Mouse (Mus musculus): ENCODE results near the gene Cyp2w1. TPM values are rescaled to one million over a fixed set of nuclear protein-coding genes. Genes with fewer than 3 reads are reported as not detected.

The Cyp2w1 gene
- polyA plus RNA-seq, 1 experiment from 2014 or later = not detected

DNA sequence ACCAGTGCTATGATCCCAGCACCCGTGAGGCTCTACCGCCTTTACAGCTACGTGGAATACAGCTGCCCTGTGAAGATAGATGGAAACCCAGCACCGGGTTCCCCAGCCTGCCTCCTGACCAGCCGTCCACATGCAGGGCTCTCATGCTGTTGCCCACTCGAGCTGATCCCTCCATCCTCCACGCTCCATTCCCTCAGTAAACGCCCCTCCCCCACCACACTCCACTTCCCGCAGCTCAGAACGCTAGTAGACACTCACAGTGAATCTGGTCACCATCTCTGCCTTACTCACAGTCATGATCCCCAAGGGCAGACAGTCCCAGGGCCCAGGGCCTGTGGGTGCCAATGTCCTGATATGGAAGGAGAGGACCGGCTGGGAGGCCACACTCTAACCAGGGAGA, 13.5 kb upstream of the Cyp2w1 start:
- no peak overlapping the region for H3K4me2 ChIP-seq
- no peak overlapping the region for H3K9ac ChIP-seq (ENCODE audit: low read length)
- H3K4me1 ChIP-seq (ENCODE audit: control insufficient read depth, insufficient read depth, low read length) = peaks cover 1% of the 10 kb centered on the region; the same call in 1 of the 2 replicates
- WGBS = 80% methylated on average over 11 of the region's 11 CpGs
- ATAC-seq (ENCODE audit: low FRiP score) (no peak), DNase-seq (ENCODE audit: low spot score, missing footprints) (no peak)
- no peaks in the 10 kb centered on the region for H3K9me3 ChIP-seq (ENCODE audit: control insufficient read depth, low read length)
- H3K4me3 ChIP-seq (ENCODE audit: low read depth, low read length) = no peak overlapping the region
- no peaks in the 10 kb centered on the region for H3K27me3 ChIP-seq (ENCODE audit: control insufficient read depth, insufficient read depth, low read length)
- H3K27ac ChIP-seq (ENCODE audit: low read depth, low read length) = no peak overlapping the region
- peaks cover 15% of the 10 kb centered on the region for H3K36me3 ChIP-seq (ENCODE audit: control insufficient read depth, insufficient read depth, low read length)

DNA sequence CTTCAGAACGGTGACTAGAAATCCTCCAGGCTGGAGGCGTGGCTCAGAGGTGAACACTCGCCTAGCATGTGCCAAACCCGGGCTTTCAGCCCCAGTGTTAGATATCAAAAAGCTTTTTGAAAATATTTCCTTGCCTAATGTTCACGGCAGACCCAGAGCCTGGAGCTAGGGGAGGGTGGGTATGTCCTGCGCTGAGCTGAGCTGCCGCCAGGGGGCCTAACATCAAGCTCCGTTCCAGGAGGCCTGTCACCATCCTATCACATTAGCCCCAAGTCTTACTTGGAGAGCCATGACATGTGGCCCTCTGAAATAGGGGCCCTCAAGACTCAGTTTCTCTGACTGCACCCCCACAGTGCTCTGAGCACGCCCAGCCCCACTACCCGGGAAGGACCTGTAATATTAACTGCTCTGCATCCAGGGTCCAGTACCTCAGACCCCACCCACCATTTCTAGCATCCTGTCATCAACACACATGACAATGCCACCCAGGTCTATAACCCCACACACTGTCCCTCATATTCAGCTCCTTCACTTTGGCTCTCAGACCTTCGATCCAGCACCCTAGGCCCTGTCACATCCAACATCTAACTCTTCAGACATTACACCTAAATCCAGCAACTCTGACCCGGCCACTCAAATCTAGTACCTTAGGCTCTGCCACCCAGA, 8.3 kb upstream of the Cyp2w1 start:
- H3K4me1 ChIP-seq (ENCODE audit: control insufficient read depth, insufficient read depth, low read length) = peaks cover 2% of the 10 kb centered on the region
- DNase-seq (ENCODE audit: low spot score, missing footprints) (peak; percentile 99), ATAC-seq (ENCODE audit: low FRiP score) (peak; percentile 76)
- H3K9ac ChIP-seq (ENCODE audit: low read length) = peak overlapping the region; percentile 83
- peak overlapping the region; percentile 88 for H3K4me2 ChIP-seq
- H3K27ac ChIP-seq (ENCODE audit: low read depth, low read length) = no peak overlapping the region
- H3K27me3 ChIP-seq (ENCODE audit: control insufficient read depth, insufficient read depth, low read length) = no peaks in the 10 kb centered on the region
- 6% methylated on average over 12 of the region's 12 CpGs for WGBS
- H3K36me3 ChIP-seq (ENCODE audit: control insufficient read depth, insufficient read depth, low read length) = peaks cover 4% of the 10 kb centered on the region
- no peaks in the 10 kb centered on the region for H3K9me3 ChIP-seq (ENCODE audit: control insufficient read depth, low read length)
- peak overlapping the region; percentile 61 for H3K4me3 ChIP-seq (ENCODE audit: low read depth, low read length)

DNA sequence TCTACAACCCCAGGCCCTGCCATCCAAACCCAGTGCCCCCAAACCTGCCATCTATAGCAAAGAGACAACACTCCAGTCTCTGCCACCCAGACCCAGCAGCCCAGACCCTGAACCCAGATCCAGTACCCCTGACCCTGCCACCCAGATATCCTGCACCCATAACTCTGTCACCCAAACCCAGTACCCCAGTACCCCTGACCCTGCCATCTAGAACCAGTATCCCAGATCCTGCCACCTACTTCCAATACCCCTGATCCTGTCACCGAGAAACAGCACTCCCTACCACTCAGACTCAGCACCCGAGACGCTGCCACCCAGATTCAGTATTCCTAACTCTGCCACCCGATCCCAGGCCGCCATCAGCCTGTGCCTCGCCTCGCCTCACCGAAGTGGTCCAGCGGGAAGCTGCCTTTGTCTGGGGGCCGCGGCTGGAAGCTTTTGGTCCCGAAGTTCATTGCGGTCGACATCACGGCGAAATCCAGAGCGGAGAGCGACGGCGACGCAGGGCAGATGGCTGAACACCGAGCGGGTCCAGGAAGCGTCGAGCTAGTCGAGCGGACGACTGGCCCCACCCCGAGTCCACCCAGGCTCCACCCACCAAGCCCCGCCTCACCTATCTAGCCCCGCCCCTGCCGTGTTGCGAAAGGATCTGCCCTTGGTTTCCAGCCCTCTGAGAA, 7.6 kb upstream of the Cyp2w1 start:
- DNase-seq (ENCODE audit: low spot score, missing footprints) = peak; percentile 100
- WGBS = under 1% methylated on average over 33 of the region's 33 CpGs
- H3K4me2 ChIP-seq = peak overlapping the region; percentile 88
- H3K9ac ChIP-seq (ENCODE audit: low read length) = peak overlapping the region; percentile 83
- peaks cover 4% of the 10 kb centered on the region for H3K36me3 ChIP-seq (ENCODE audit: control insufficient read depth, insufficient read depth, low read length)
- H3K4me1 ChIP-seq (ENCODE audit: control insufficient read depth, insufficient read depth, low read length) = peaks cover 2% of the 10 kb centered on the region
- no peaks in the 10 kb centered on the region for H3K27me3 ChIP-seq (ENCODE audit: control insufficient read depth, insufficient read depth, low read length)
- H3K9me3 ChIP-seq (ENCODE audit: control insufficient read depth, low read length) = no peaks in the 10 kb centered on the region
- H3K27ac ChIP-seq (ENCODE audit: low read depth, low read length) = peak overlapping the region; percentile 40; the same call in 1 of the 2 replicates
- H3K4me3 ChIP-seq (ENCODE audit: low read depth, low read length) = peak overlapping the region; percentile 61
- peak; percentile 94 for ATAC-seq (ENCODE audit: low FRiP score)

DNA sequence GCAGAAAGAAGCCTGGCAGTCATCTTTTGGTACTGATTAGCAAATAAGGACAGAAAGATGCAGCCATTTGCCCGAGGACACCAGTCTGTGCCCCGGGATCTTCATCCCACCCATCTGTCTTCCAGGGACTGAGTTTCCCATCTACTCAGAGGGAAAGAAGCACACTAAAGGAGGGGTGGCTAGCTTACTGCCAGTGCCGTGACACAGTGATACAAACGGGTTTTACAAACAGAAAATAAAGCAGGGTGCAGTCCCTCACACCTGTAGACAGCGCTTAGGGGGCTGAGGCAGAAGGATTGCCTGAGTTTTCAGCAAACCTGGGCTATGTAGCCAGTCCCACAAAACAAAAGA, 7.1 kb upstream of the Cyp2w1 start:
- Histone ChIP-seq H3K27me3 (ENCODE audit: control insufficient read depth, insufficient read depth, low read length) (no peaks in the 10 kb centered on the region), H3K4me1 (ENCODE audit: control insufficient read depth, insufficient read depth, low read length) (peaks cover 2% of the 10 kb centered on the region), H3K4me3 (ENCODE audit: low read depth, low read length) (peak overlapping the region; percentile 61), H3K9ac (ENCODE audit: low read length) (peak overlapping the region; percentile 83), H3K9me3 (ENCODE audit: control insufficient read depth, low read length) (no peaks in the 10 kb centered on the region), H3K4me2 (peak overlapping the region; percentile 88), H3K27ac (ENCODE audit: low read depth, low read length) (no peak overlapping the region), H3K36me3 (ENCODE audit: control insufficient read depth, insufficient read depth, low read length) (peaks cover 4% of the 10 kb centered on the region)
- 9% methylated on average over 5 of the region's 5 CpGs for WGBS
- ATAC-seq (ENCODE audit: low FRiP score) = no peak; the same call in 1 of the 2 replicates
- no peak for DNase-seq (ENCODE audit: low spot score, missing footprints)

DNA sequence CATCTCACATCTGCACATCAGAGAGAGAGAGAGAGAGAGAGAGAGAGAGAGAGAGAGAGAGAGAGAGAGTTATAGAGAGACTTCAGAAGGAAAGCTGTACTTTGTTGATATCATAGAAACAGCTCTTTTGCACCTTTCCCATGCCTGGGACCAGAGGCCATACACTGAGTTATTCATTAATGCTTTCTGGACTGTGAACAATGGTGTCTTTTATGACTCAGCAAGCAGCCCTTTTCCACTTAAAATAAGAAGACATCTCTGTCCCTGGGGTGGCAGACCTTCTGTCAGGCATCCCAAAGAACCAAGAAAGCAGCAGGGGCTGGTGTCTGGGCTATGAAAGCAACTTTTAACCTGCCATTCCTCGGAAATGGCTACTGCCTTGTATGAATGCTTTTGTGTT, 5.2 kb upstream of the Cyp2w1 start:
- Histone ChIP-seq H3K9me3 (ENCODE audit: control insufficient read depth, low read length) (no peaks in the 10 kb centered on the region), H3K27ac (ENCODE audit: low read depth, low read length) (no peak overlapping the region), H3K4me3 (ENCODE audit: low read depth, low read length) (no peak overlapping the region), H3K9ac (ENCODE audit: low read length) (no peak overlapping the region), H3K36me3 (ENCODE audit: control insufficient read depth, insufficient read depth, low read length) (no peaks in the 10 kb centered on the region; the same call in 1 of the 2 replicates), H3K4me1 (ENCODE audit: control insufficient read depth, insufficient read depth, low read length) (peaks cover 2% of the 10 kb centered on the region), H3K27me3 (ENCODE audit: control insufficient read depth, insufficient read depth, low read length) (no peaks in the 10 kb centered on the region), H3K4me2 (no peak overlapping the region)
- no peak for ATAC-seq (ENCODE audit: low FRiP score)
- 48% methylated on average over 1 of the region's 1 CpGs for WGBS
- DNase-seq (ENCODE audit: low spot score, missing footprints) = no peak

DNA sequence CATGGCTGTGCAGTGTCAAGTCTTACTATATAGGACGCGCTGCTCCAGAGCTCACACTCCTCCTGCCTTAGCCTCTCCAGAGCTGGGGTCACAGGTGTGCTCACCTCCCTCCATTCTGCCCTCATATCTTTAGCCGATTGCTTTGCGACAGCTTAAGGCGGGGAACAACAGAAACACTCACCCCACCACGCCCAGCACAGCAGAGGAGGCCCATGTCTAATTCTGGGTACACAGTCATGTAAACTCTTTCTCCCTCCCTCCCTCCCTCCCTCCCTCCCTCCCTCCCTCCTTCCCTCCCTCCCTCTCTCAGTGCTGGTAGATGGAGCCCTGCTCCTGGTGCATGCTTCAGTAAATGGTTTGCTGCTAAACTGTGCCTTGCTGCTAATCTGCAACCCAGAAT, 2.7 kb upstream of the Cyp2w1 start:
- ATAC-seq (ENCODE audit: low FRiP score) = no peak
- 80% methylated on average over 6 of the region's 6 CpGs for WGBS
- no peaks in the 10 kb centered on the region for H3K36me3 ChIP-seq (ENCODE audit: control insufficient read depth, insufficient read depth, low read length)

DNA sequence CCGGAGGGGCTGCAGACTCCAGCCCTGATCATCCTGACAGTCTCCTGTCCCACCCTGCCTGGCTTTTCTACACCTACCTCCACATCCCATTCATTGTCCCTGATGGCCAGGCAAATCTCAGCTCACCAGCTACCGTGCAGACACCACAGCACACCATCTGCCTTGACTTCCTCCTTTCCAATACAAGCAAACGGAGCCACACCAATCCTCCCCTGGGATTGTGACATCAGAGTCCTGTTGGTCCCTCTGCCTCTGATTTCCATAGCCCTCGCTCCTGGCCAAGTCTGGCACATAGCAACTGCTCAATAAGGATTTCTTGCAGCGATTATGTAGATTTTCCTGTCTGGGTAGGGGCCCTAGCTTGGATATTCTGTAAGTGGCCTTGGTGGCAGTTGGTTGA, 1.3 kb upstream of the Cyp2w1 start, which contains the start of gene Cox19:
Gene Cox19 (minus strand): TSS at position 285 of the 400 bp plus-strand sequence.
- ATAC-seq (ENCODE audit: low FRiP score) = no peak
- H3K4me3 ChIP-seq (ENCODE audit: low read depth, low read length) = no peak within 1 kb of the TSS
- WGBS = 61% methylated on average over 5 of the region's 5 CpGs

More for the DNA sequence above, 2.7 kb upstream of the Cyp2w1 start:
- H3K9me3 ChIP-seq (ENCODE audit: control insufficient read depth, low read length) = no peaks in the 10 kb centered on the region
- H3K4me2 ChIP-seq = no peak overlapping the region
- DNase-seq (ENCODE audit: low spot score, missing footprints) = no peak
- H3K27me3 ChIP-seq (ENCODE audit: control insufficient read depth, insufficient read depth, low read length) = no peaks in the 10 kb centered on the region
- H3K9ac ChIP-seq (ENCODE audit: low read length) = no peak overlapping the region
- no peak overlapping the region for H3K4me3 ChIP-seq (ENCODE audit: low read depth, low read length)
- H3K27ac ChIP-seq (ENCODE audit: low read depth, low read length) = no peak overlapping the region
- H3K4me1 ChIP-seq (ENCODE audit: control insufficient read depth, insufficient read depth, low read length) = no peaks in the 10 kb centered on the region; the same call in 1 of the 2 replicates

DNA sequence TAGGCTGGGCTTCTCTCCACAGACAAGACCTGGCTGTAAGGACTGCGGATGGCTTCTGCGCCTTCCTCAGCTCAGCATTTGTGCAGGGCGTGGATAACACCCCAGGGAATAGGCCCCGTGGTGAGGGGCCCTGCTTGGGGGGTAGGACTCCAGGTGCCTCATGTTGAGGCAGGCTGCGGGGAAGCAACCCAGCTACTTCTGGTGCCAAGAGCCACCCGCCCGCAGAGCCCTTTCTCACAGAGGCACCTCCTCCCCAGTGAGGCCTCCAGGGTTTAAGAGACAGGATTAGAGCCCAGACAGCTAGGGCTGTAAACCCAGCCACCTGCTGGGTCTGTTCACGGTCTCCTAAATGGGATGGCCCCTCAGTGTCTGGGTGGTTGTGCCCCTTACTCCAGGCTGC, 789 bp upstream of the Cyp2w1 start:
- DNase-seq (ENCODE audit: low spot score, missing footprints) = no peak
- Histone ChIP-seq H3K4me1 (ENCODE audit: control insufficient read depth, insufficient read depth, low read length) (no peaks in the 10 kb centered on the region), H3K27me3 (ENCODE audit: control insufficient read depth, insufficient read depth, low read length) (no peaks in the 10 kb centered on the region), H3K4me2 (no peak overlapping the region), H3K9me3 (ENCODE audit: control insufficient read depth, low read length) (no peaks in the 10 kb centered on the region), H3K4me3 (ENCODE audit: low read depth, low read length) (no peak overlapping the region), H3K9ac (ENCODE audit: low read length) (no peak overlapping the region), H3K36me3 (ENCODE audit: control insufficient read depth, insufficient read depth, low read length) (no peaks in the 10 kb centered on the region), H3K27ac (ENCODE audit: low read depth, low read length) (no peak overlapping the region)
- no peak for ATAC-seq (ENCODE audit: low FRiP score)
- WGBS = 25% methylated on average over 8 of the region's 8 CpGs

More for the DNA sequence above, 1.3 kb upstream of the Cyp2w1 start, which contains the start of gene Cox19:
- Histone ChIP-seq H3K27me3 (ENCODE audit: control insufficient read depth, insufficient read depth, low read length) (no peaks in the 10 kb centered on the region), H3K9me3 (ENCODE audit: control insufficient read depth, low read length) (no peaks in the 10 kb centered on the region), H3K4me2 (no peak within 1 kb of the TSS), H3K9ac (ENCODE audit: low read length) (no peak within 1 kb of the TSS), H3K4me1 (ENCODE audit: control insufficient read depth, insufficient read depth, low read length) (no peaks in the 10 kb centered on the region), H3K27ac (ENCODE audit: low read depth, low read length) (no peak within 1 kb of the TSS), H3K36me3 (ENCODE audit: control insufficient read depth, insufficient read depth, low read length) (no peaks in the 10 kb centered on the region)
- DNase-seq (ENCODE audit: low spot score, missing footprints) = no peak

DNA sequence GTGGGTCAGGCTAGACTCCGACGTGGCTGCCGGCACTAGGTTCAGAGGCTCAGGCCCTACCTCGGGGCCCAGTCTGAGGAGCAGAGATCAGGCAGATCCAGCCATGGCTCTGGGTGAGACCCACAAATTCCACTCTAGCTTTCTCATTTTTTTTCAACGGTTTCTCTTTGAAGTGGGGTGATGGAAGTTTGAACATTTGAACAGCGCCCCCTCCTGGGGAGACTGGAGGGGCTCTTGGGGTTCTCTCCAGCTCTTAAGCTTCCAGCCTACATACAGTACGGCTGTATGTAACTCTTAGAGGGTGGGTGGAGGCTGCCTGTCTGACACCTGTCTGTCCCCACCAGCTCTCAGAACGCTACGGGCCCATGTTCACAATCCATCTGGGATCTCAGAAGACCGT, 1.1 kb downstream of the Cyp2w1 start:
- no peaks in the 10 kb centered on the region for H3K27me3 ChIP-seq (ENCODE audit: control insufficient read depth, insufficient read depth, low read length)
- WGBS = 63% methylated on average over 10 of the region's 10 CpGs
- H3K4me3 ChIP-seq (ENCODE audit: low read depth, low read length) = no peak overlapping the region
- H3K9me3 ChIP-seq (ENCODE audit: control insufficient read depth, low read length) = no peaks in the 10 kb centered on the region
- no peak overlapping the region for H3K4me2 ChIP-seq
- DNase-seq (ENCODE audit: low spot score, missing footprints) (peak; percentile 90), ATAC-seq (ENCODE audit: low FRiP score) (no peak)
- no peaks in the 10 kb centered on the region for H3K36me3 ChIP-seq (ENCODE audit: control insufficient read depth, insufficient read depth, low read length)
- no peak overlapping the region for H3K9ac ChIP-seq (ENCODE audit: low read length)
- H3K27ac ChIP-seq (ENCODE audit: low read depth, low read length) = no peak overlapping the region
- H3K4me1 ChIP-seq (ENCODE audit: control insufficient read depth, insufficient read depth, low read length) = no peaks in the 10 kb centered on the region
